Mouse (Mus musculus) forebrain, embryonic 10.5 days (tissue): ENCODE data around the gene Atp6v1g2. TPM values are rescaled to one million over a fixed set of nuclear protein-coding genes. Genes with fewer than 3 reads are reported as not detected.

Experiments used
- DNase-seq: peaks from one replicate; pipeline ENCODE4 v3.0.0-alpha.2; 2017; ENCODE audit warnings: low spot score; ENCODE audit errors: extremely low spot score
- H3K27ac ChIP-seq: fragments of 300-500 bp; sonication (generic); 2 replicates; pipeline ENCODE4 v1.5.1; 2016; ENCODE audit warnings: mild to moderate bottlenecking
- H3K27me3 ChIP-seq: fragments of 300-500 bp; sonication (generic); 2 replicates; pipeline ENCODE4 v1.6.1; 2016; ENCODE audit warnings: mild to moderate bottlenecking; ENCODE audit not compliant: poor library complexity, severe bottlenecking
- H3K36me3 ChIP-seq: fragments of 300-500 bp; sonication (generic); replicated peaks from 2 replicates; pipeline ENCODE4 v1.6.1; 2016; ENCODE audit warnings: mild to moderate bottlenecking, moderate library complexity
- H3K4me1 ChIP-seq: fragments of 300-500 bp; sonication (generic); 2 replicates; pipeline ENCODE4 v1.6.1; 2016
- H3K4me3 ChIP-seq: fragments of 300-500 bp; sonication (generic); 2 replicates; pipeline ENCODE4 v1.5.1; 2016; ENCODE audit warnings: mild to moderate bottlenecking, moderate library complexity
- H3K9me3 ChIP-seq: fragments of 300-500 bp; sonication (generic); 2 replicates; pipeline ENCODE4 v1.6.1; 2016; ENCODE audit warnings: mild to moderate bottlenecking, moderate library complexity
- WGBS: fragments of 180-500 bp; shearing (Covaris S2); methylation state at CpG from one replicate; pipeline ENCODE4 v1.1.7; 2016; 5-methylcytosine and 5-hydroxymethylcytosine counted together
- polyA plus RNA-seq: library from polyadenylated mRNA; unstranded; fragments of >200 nt; fragmentation: Nextera tagmentation; extraction: Ambion mirVana; gene quantifications from 2 replicates; pipeline ENCODE4 v1.2.1, GENCODE M21; 2016

The Atp6v1g2 gene
- polyA plus RNA-seq, 1 experiment from 2014 or later, result 7.7 TPM

GRCm38 (mm10) chr17:35254241-35255098 lies 21.0 kb downstream of the Atp6v1g2 start:
- Histone ChIP-seq H3K27ac (no peak overlapping the region), H3K4me1 (0 out of 2 replicates have a peak, but pooled peaks cover 4% of the 10 kb centered on the region), H3K36me3 (peaks cover 52% of the 10 kb centered on the region), H3K9me3 (no peaks in the 10 kb centered on the region), H3K4me3 (no peak overlapping the region), H3K27me3 (peaks cover 10% of the 10 kb centered on the region)
- WGBS, result 57% methylated on average over 11 of the region's 11 CpGs
- peak; percentile 62 for DNase-seq

GRCm38 (mm10) chr17:35255301-35255700 lies 21.8 kb downstream of the Atp6v1g2 start:
- H3K9me3 ChIP-seq, result no peaks in the 10 kb centered on the region
- H3K36me3 ChIP-seq, result peaks cover 44% of the 10 kb centered on the region
- 68% methylated on average over 3 of the region's 3 CpGs for WGBS
- H3K27ac ChIP-seq, result no peak overlapping the region
- H3K4me1 ChIP-seq, result 0 out of 2 replicates have a peak, but pooled peaks cover 4% of the 10 kb centered on the region
- H3K4me3 ChIP-seq, result no peak overlapping the region
- DNase-seq, result no peak
- peaks cover 10% of the 10 kb centered on the region for H3K27me3 ChIP-seq

GRCm38 (mm10) chr17:35255704-35256103 lies 22.2 kb downstream of the Atp6v1g2 start:
- no peaks in the 10 kb centered on the region for H3K9me3 ChIP-seq
- peaks cover 10% of the 10 kb centered on the region for H3K27me3 ChIP-seq
- no peak overlapping the region for H3K27ac ChIP-seq
- WGBS, result 68% methylated on average over 4 of the region's 4 CpGs
- H3K36me3 ChIP-seq, result peaks cover 40% of the 10 kb centered on the region
- 0 out of 2 replicates have a peak, but pooled peaks cover 4% of the 10 kb centered on the region for H3K4me1 ChIP-seq
- no peak for DNase-seq
- no peak overlapping the region for H3K4me3 ChIP-seq

- no peak overlapping the region for H3K4me3 ChIP-seq
- no peak overlapping the region for H3K27ac ChIP-seq
- 93% methylated on average over 1 of the region's 1 CpGs for WGBS
- no peak for DNase-seq
- peaks cover 20% of the 10 kb centered on the region for H3K27me3 ChIP-seq
- peaks cover 23% of the 10 kb centered on the region for H3K36me3 ChIP-seq
- no peaks in the 10 kb centered on the region for H3K9me3 ChIP-seq
- peaks cover 6% of the 10 kb centered on the region for H3K4me1 ChIP-seq
These were observed 23.9 kb downstream of the Atp6v1g2 start for GRCm38 (mm10) chr17:35257378-35257777.

- Histone ChIP-seq H3K4me1 (peaks cover 12% of the 10 kb centered on the region), H3K27ac (0 out of 2 replicates have a peak overlapping the region, but pooled peaks have one; percentile 44), H3K4me3 (peak overlapping the region; percentile 39), H3K9me3 (no peaks in the 10 kb centered on the region), H3K27me3 (peaks cover 26% of the 10 kb centered on the region), H3K36me3 (peaks cover 17% of the 10 kb centered on the region)
- WGBS, result 17% methylated on average over 17 of the region's 17 CpGs
- peak; percentile 84 for DNase-seq
These were observed 24.5 kb downstream of the Atp6v1g2 start for GRCm38 (mm10) chr17:35257824-35258491.

GRCm38 (mm10) chr17:35258492-35259478 lies 25.3 kb downstream of the Atp6v1g2 start:
- no peak overlapping the region for H3K4me3 ChIP-seq
- H3K27me3 ChIP-seq, result peaks cover 34% of the 10 kb centered on the region
- H3K9me3 ChIP-seq, result no peaks in the 10 kb centered on the region
- DNase-seq, result no peak
- H3K4me1 ChIP-seq, result peaks cover 20% of the 10 kb centered on the region
- no peak overlapping the region for H3K27ac ChIP-seq
- WGBS, result 69% methylated on average over 14 of the region's 14 CpGs
- H3K36me3 ChIP-seq, result peaks cover 9% of the 10 kb centered on the region

- Histone ChIP-seq H3K27ac (no peak overlapping the region), H3K27me3 (peaks cover 42% of the 10 kb centered on the region), H3K4me3 (no peak overlapping the region), H3K9me3 (no peaks in the 10 kb centered on the region), H3K4me1 (peaks cover 25% of the 10 kb centered on the region), H3K36me3 (peaks cover under 1% of the 10 kb centered on the region)
- WGBS, result 90% methylated on average over 4 of the region's 4 CpGs
- no peak for DNase-seq
These were observed 26.2 kb downstream of the Atp6v1g2 start for GRCm38 (mm10) chr17:35259621-35260020.

GRCm38 (mm10) chr17:35261651-35262050 lies 28.2 kb downstream of the Atp6v1g2 start:
- Histone ChIP-seq H3K36me3 (no peaks in the 10 kb centered on the region), H3K27me3 (peaks cover 59% of the 10 kb centered on the region), H3K4me1 (peaks cover 25% of the 10 kb centered on the region), H3K4me3 (no peak overlapping the region), H3K27ac (no peak overlapping the region), H3K9me3 (no peaks in the 10 kb centered on the region)
- DNase-seq, result no peak
- 79% methylated on average over 13 of the region's 13 CpGs for WGBS

GRCm38 (mm10) chr17:35262664-35263522 lies 29.4 kb downstream of the Atp6v1g2 start, which contains the start of gene H2-D1:
H2-D1 (plus strand) TSS chr17:35262730.
- WGBS, result under 1% methylated on average over 64 of the region's 73 CpGs
- peak within 1 kb of the TSS; percentile 83 for H3K27ac ChIP-seq
- DNase-seq, result peak; percentile 83

GRCm38 (mm10) chr17:35263523-35263883 lies 30.0 kb downstream of the Atp6v1g2 start:
- H3K4me1 ChIP-seq, result peaks cover 21% of the 10 kb centered on the region
- peak overlapping the region; percentile 82 for H3K4me3 ChIP-seq
- DNase-seq, result peak; percentile 48
- H3K36me3 ChIP-seq, result no peaks in the 10 kb centered on the region
- peak overlapping the region; percentile 83 for H3K27ac ChIP-seq
- WGBS, result under 1% methylated on average over 25 of the region's 31 CpGs
- H3K9me3 ChIP-seq, result no peaks in the 10 kb centered on the region
- peaks cover 56% of the 10 kb centered on the region for H3K27me3 ChIP-seq

More at GRCm38 (mm10) chr17:35262664-35263522, 29.4 kb downstream of the Atp6v1g2 start, which contains the start of gene H2-D1:
- Histone ChIP-seq H3K36me3 (no peaks in the 10 kb centered on the region), H3K27me3 (peaks cover 56% of the 10 kb centered on the region), H3K4me3 (peak within 1 kb of the TSS; percentile 82), H3K4me1 (peaks cover 23% of the 10 kb centered on the region), H3K9me3 (no peaks in the 10 kb centered on the region)

- WGBS, result 64% methylated on average over 1 of the region's 1 CpGs
- DNase-seq, result no peak
- Histone ChIP-seq H3K27me3 (peaks cover 45% of the 10 kb centered on the region), H3K36me3 (no peaks in the 10 kb centered on the region), H3K4me1 (peaks cover 17% of the 10 kb centered on the region), H3K27ac (no peak overlapping the region), H3K4me3 (no peak overlapping the region), H3K9me3 (no peaks in the 10 kb centered on the region)
These were observed 34.1 kb downstream of the Atp6v1g2 start for GRCm38 (mm10) chr17:35267399-35268086.
